Mouse (Mus musculus) erythroid progenitor cell, adult 5-6 weeks (primary cell): Measurements from ENCODE around the gene Phlda3. TPM values are rescaled to one million over a fixed set of nuclear protein-coding genes. Genes with fewer than 3 reads are reported as not detected.

Experiments used
- total RNA-seq, 2 experiments: library from RNA; stranded (forward) in 1 of 2; stranded (reverse) in 1 of 2; fragments of 150-400 nt in 1 of 2; fragments of 186-747, 209-891 nt in 1 of 2; gene quantifications; 2 replicates each; pipeline versions ENCODE4 v1.2.3 to v1.2.4; 2015 to 2017; ENCODE audit warnings: low replicate concordance in 2 of 2

Gene Phlda3
- total RNA-seq, 2 experiments from 2014 or later = not detected

Other genes with a start within 250 kb of the Phlda3 start
- gene Nav1, start 158.8 kb upstream of the Phlda3 start, total RNA-seq (2015; ENCODE audit: low replicate concordance) = 4.3 and 11.7 TPM in 2 replicates
- 1.1 and 2.6 TPM in 2 replicates for gene Nav1, start 158.8 kb upstream of the Phlda3 start, total RNA-seq (2017; ENCODE audit: low replicate concordance)
- gene Csrp1, start 46.1 kb upstream of the Phlda3 start, total RNA-seq (2015; ENCODE audit: low replicate concordance) = 46.5 and 48.6 TPM in 2 replicates
- 31.8 and 44.7 TPM in 2 replicates for gene Csrp1, start 46.1 kb upstream of the Phlda3 start, total RNA-seq (2017; ENCODE audit: low replicate concordance)
- not detected in 2 replicates for gene Tnni1, start 13.3 kb downstream of the Phlda3 start, total RNA-seq (2015; ENCODE audit: low replicate concordance)
- not detected in 2 replicates for gene Tnni1, start 13.3 kb downstream of the Phlda3 start, total RNA-seq (2017; ENCODE audit: low replicate concordance)
- 0.72 TPM in 1 of 2 replicates, not detected in the other for gene Lad1, start 52.5 kb downstream of the Phlda3 start, total RNA-seq (2015; ENCODE audit: low replicate concordance)
- not detected in 2 replicates for gene Lad1, start 52.5 kb downstream of the Phlda3 start, total RNA-seq (2017; ENCODE audit: low replicate concordance)
- gene Tnnt2, start 70.2 kb downstream of the Phlda3 start, total RNA-seq (2015; ENCODE audit: low replicate concordance) = not detected in 2 replicates
- gene Tnnt2, start 70.2 kb downstream of the Phlda3 start, total RNA-seq (2017; ENCODE audit: low replicate concordance) = not detected in 2 replicates
- not detected in 2 replicates for gene Pkp1, start 153.1 kb downstream of the Phlda3 start, total RNA-seq (2015; ENCODE audit: low replicate concordance)
- not detected in 2 replicates for gene Pkp1, start 153.1 kb downstream of the Phlda3 start, total RNA-seq (2017; ENCODE audit: low replicate concordance)
- gene Igfn1, start 240.2 kb downstream of the Phlda3 start, total RNA-seq (2015; ENCODE audit: low replicate concordance) = not detected in 2 replicates
- gene Igfn1, start 240.2 kb downstream of the Phlda3 start, total RNA-seq (2017; ENCODE audit: low replicate concordance) = not detected in 2 replicates
- gene Tmem9, start 242.0 kb downstream of the Phlda3 start, total RNA-seq (2015; ENCODE audit: low replicate concordance) = 29.8 and 64.5 TPM in 2 replicates
- 31.8 and 54.4 TPM in 2 replicates for gene Tmem9, start 242.0 kb downstream of the Phlda3 start, total RNA-seq (2017; ENCODE audit: low replicate concordance)